Mouse (Mus musculus) cerebellum, adult 2 months (tissue): ENCODE results near the gene 4930518I15Rik.

ENCODE experiments used
- CTCF ChIP-seq: fragments of 200-500 bp; IDR thresholded peaks from 2 replicates; pipeline ENCODE4 v1.5.1; 2011; ENCODE audit warnings: low read depth, mild to moderate bottlenecking, control low read depth, low read length, moderate library complexity, borderline replicate concordance; ENCODE audit not compliant: insufficient read depth
- POLR2A ChIP-seq: fragments of 200-500 bp; IDR thresholded peaks from 2 replicates; pipeline ENCODE4 v1.6.1; 2011; ENCODE audit warnings: low read length, control low read depth, borderline replicate concordance; ENCODE audit not compliant: insufficient read depth

DNA sequence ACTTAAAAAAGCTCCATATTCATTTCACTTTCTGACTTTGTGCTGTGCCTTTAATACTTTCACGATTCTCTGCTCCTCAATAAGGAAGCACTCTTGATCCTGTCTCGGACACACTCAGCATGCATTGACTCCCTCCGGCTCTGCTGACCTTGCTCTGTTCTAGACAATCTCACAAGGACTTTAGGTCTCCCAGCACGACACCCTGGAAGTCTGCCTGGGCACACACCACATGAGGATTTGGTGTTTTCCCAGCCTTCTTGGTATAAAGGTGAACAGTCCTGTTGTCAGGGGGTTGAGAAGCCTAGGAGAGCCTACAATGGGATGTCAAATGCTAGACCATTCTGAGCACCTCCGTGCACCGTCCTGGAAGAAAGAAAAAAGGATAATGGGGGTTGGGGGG, 35.1 kb upstream of the 4930518I15Rik start:
- TF ChIP-seq CTCF, result no peak
- TF ChIP-seq POLR2A, result no peak
